Mouse (Mus musculus) testis, adult 2 months (tissue): ENCODE results near the gene Sar1b.

ENCODE experiments used
- CTCF ChIP-seq: fragments of 200-500 bp; IDR thresholded peaks from 2 replicates; pipeline ENCODE4 v1.5.1; 2012; ENCODE audit warnings: low read depth, mild to moderate bottlenecking, inconsistent platforms, low read length, moderate library complexity; ENCODE audit not compliant: control insufficient read depth, insufficient read depth, insufficient replicate concordance
- POLR2A ChIP-seq: fragments of 200-500 bp; IDR thresholded peaks from 2 replicates; pipeline ENCODE4 v1.6.1; 2012; ENCODE audit warnings: low read depth, mild to moderate bottlenecking, inconsistent platforms, low read length, moderate library complexity; ENCODE audit not compliant: control insufficient read depth

DNA sequence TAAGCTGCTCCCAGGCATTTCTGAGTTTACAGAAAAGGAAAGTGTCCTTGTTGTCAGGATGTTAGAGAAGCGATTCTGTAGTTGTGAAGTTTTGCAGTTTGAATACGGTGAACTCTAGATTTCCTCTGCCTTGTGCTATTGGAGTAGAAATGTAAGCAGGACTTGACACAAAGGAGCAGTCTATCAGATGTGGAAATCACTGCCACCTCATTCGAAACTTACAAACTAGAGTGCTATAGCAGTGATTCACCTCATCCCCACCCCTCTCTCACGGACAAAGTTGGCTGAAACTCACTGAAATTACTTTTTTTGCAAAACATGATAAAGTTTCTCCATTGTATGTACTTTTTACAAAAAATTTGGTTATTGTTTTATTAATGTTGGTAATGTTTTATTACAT lies 1.3 kb downstream of the Sar1b start:
- TF ChIP-seq CTCF: no peak
- TF ChIP-seq POLR2A: no peak
